Mouse (Mus musculus): ENCODE data around the gene Car6.

The Car6 gene

GRCm38 (mm10) chr4:150228581-150229348 is 27.6 kb upstream of the Car6 start:
- no peak for DNase-seq

GRCm38 (mm10) chr4:150226818-150227688 is 25.9 kb upstream of the Car6 start:
- DNase-seq: peak; percentile 84

GRCm38 (mm10) chr4:150225700-150226099 is 24.6 kb upstream of the Car6 start:
- DNase-seq: no peak

GRCm38 (mm10) chr4:150223830-150224229 is 22.7 kb upstream of the Car6 start:
- DNase-seq: no peak

GRCm38 (mm10) chr4:150221017-150221640 is 20.0 kb upstream of the Car6 start:
- peak; percentile 87 for DNase-seq

GRCm38 (mm10) chr4:150220584-150220983 is 19.5 kb upstream of the Car6 start:
- peak; percentile 88 for DNase-seq

GRCm38 (mm10) chr4:150219501-150220292 is 18.6 kb upstream of the Car6 start:
- no peak for DNase-seq

- no peak for DNase-seq
Measured at GRCm38 (mm10) chr4:150217935-150218334, 16.8 kb upstream of the Car6 start.

- DNase-seq: no peak
Measured at GRCm38 (mm10) chr4:150217042-150217554, 16.0 kb upstream of the Car6 start.

- no peak for DNase-seq
Measured at GRCm38 (mm10) chr4:150216423-150216822, 15.3 kb upstream of the Car6 start.

- DNase-seq: no peak
Measured at GRCm38 (mm10) chr4:150213910-150214309, 12.8 kb upstream of the Car6 start.

GRCm38 (mm10) chr4:150212553-150212971 is 11.4 kb upstream of the Car6 start:
- DNase-seq: peak; percentile 52

GRCm38 (mm10) chr4:150211930-150212552 is 10.9 kb upstream of the Car6 start:
- no peak for DNase-seq

- no peak for DNase-seq
Measured at GRCm38 (mm10) chr4:150210306-150210705, 9.2 kb upstream of the Car6 start.

GRCm38 (mm10) chr4:150209751-150210150 is 8.6 kb upstream of the Car6 start:
- no peak for DNase-seq

- DNase-seq: no peak
Measured at GRCm38 (mm10) chr4:150204877-150205276, 3.7 kb upstream of the Car6 start.

- no peak for DNase-seq
Measured at GRCm38 (mm10) chr4:150202702-150203101, 1.6 kb upstream of the Car6 start.

- DNase-seq: no peak
Measured at GRCm38 (mm10) chr4:150198268-150198667, 2.9 kb downstream of the Car6 start.

GRCm38 (mm10) chr4:150193915-150194314 is 7.2 kb downstream of the Car6 start:
- no peak for DNase-seq

GRCm38 (mm10) chr4:150192199-150192598 is 8.9 kb downstream of the Car6 start:
- no peak for DNase-seq

- no peak for DNase-seq
Measured at GRCm38 (mm10) chr4:150188236-150188635, 12.9 kb downstream of the Car6 start.

- DNase-seq: no peak
Measured at GRCm38 (mm10) chr4:150181304-150181703, 19.8 kb downstream of the Car6 start.
